Mouse (Mus musculus) ES-E14 (cell line): ENCODE data around the gene 2510009E07Rik. TPM values are rescaled to one million over a fixed set of nuclear protein-coding genes. Genes with fewer than 3 reads are reported as not detected.
A peak's percentile ranks its signal among the peaks of the same experiment; 100 is the strongest.

ENCODE experiments used
- DNase-seq: peaks from one replicate; pipeline ENCODE4 v3.0.0-alpha.2; 2013; ENCODE audit warnings: low read depth, low spot score
- H3K27ac ChIP-seq: 2 replicates; pipeline ENCODE4 v1.5.1; 2012; ENCODE audit warnings: low read depth, mild to moderate bottlenecking, low read length, moderate library complexity, mixed read lengths; ENCODE audit not compliant: poor library complexity, insufficient read depth, severe bottlenecking
- H3K36me3 ChIP-seq: 2 replicates; pipeline ENCODE4 v1.6.1; 2012; ENCODE audit warnings: mild to moderate bottlenecking, low read length, moderate library complexity, mixed read lengths; ENCODE audit not compliant: control insufficient read depth, poor library complexity, insufficient read depth, severe bottlenecking
- H3K4me1 ChIP-seq, 2 experiments: fragments of 150-350 bp in 1 of 2; sonication (generic) in 1 of 2; 2 replicates each; pipeline ENCODE4 v1.6.1; 2012; ENCODE audit warnings: low read length in 2 of 2, mild to moderate bottlenecking in 1 of 2, mixed read lengths in 1 of 2; ENCODE audit not compliant: control insufficient read depth in 2 of 2, insufficient read depth in 2 of 2, poor library complexity in 1 of 2
- H3K4me3 ChIP-seq, 2 experiments: fragments of 150-350 bp in 1 of 2; sonication (generic) in 1 of 2; 2 replicates each; pipeline ENCODE4 v1.5.1; 2012; ENCODE audit warnings: low read length in 2 of 2, low read depth in 1 of 2, mild to moderate bottlenecking in 1 of 2, mixed read lengths in 1 of 2; ENCODE audit not compliant: insufficient read depth in 1 of 2, poor library complexity in 1 of 2, severe bottlenecking in 1 of 2
- H3K9ac ChIP-seq: 2 replicates; pipeline ENCODE4 v1.6.1; 2012; ENCODE audit warnings: low read depth, mild to moderate bottlenecking, low read length, mixed read lengths; ENCODE audit not compliant: poor library complexity, insufficient read depth, severe bottlenecking
- H3K9me3 ChIP-seq: fragments of 150-350 bp; sonication (generic); 2 replicates; pipeline ENCODE4 v1.6.1; 2012; ENCODE audit warnings: low read depth, mild to moderate bottlenecking, low read length; ENCODE audit not compliant: control insufficient read depth, insufficient read depth
- CHD2 ChIP-seq: IDR thresholded peaks from 2 replicates; pipeline ENCODE4 v1.6.1; 2014; ENCODE audit warnings: mild to moderate bottlenecking, low read depth, low read length, inconsistent platforms
- HCFC1 ChIP-seq: IDR thresholded peaks from 2 replicates; pipeline ENCODE4 v1.6.1; 2012; ENCODE audit warnings: low read length, inconsistent platforms, borderline replicate concordance; ENCODE audit not compliant: insufficient read depth
- MAFK ChIP-seq: IDR thresholded peaks from 2 replicates; pipeline ENCODE4 v1.6.1; 2014; ENCODE audit warnings: mild to moderate bottlenecking, low read depth, low read length, inconsistent platforms; ENCODE audit not compliant: insufficient read depth
- ZC3H11A ChIP-seq: IDR thresholded peaks from 2 replicates; pipeline ENCODE4 v1.6.1; 2012; ENCODE audit warnings: low read depth, mild to moderate bottlenecking, inconsistent platforms, low read length, borderline replicate concordance
- ZNF384 ChIP-seq: IDR thresholded peaks from 2 replicates; pipeline ENCODE4 v1.6.1; 2012; ENCODE audit warnings: low read depth, low read length, inconsistent platforms
- in situ Hi-C, 2 experiments: fragments of 600-800 bp; cut with MboI; formaldehyde crosslinking; loops; one replicate each; pipeline ENCODE4 v1.15.1; 2025; ENCODE audit warnings: low sequenced_read_pairs in 2 of 2, inconsistent platforms in 1 of 2; ENCODE audit not compliant: unreplicated experiment in 2 of 2
- total RNA-seq: library from RNA; depleted of rRNA; stranded (reverse); fragments of 300-350 nt; gene quantifications from 2 replicates; pipeline ENCODE4 v1.2.3, GENCODE M21; 2012

2510009E07Rik gene
- total RNA-seq, 1 experiment, result 1.8 TPM

DNA sequence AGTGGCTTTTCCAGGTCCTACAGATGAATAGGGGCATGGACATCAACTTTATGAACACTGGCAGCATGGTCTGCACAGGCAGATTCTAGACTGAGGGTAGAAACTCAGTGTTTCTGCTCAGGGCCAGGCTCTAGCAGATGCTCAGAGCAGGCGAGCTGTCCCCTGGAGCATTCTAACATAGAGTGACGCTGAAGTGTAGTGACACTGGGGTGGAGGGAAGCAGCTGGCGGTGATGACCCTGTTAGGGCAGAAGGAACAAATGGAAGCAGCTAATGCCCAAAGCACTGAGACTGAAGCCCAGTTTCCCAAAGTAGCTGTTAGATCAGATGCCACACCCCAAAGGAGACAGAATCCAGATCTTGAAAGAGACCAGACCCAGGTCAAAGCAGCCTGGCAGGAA, 48.0 kb downstream of the 2510009E07Rik start:
- in situ Hi-C loops, result no loop called here
- Histone ChIP-seq H3K4me1 (0 out of 4 replicates have a peak, but pooled peaks cover 0 to 2% of the 10 kb centered on the region in 2 experiments), H3K27ac (no peak overlapping the region), H3K4me3 (no peak overlapping the region), H3K9me3 (no peaks in the 10 kb centered on the region), H3K9ac (no peak overlapping the region), H3K36me3 (no peaks in the 10 kb centered on the region)
- no peak for DNase-seq
- TF ChIP-seq ZNF384 (no peak), MAFK (no peak), HCFC1 (no peak), CHD2 (no peak), ZC3H11A (no peak)

DNA sequence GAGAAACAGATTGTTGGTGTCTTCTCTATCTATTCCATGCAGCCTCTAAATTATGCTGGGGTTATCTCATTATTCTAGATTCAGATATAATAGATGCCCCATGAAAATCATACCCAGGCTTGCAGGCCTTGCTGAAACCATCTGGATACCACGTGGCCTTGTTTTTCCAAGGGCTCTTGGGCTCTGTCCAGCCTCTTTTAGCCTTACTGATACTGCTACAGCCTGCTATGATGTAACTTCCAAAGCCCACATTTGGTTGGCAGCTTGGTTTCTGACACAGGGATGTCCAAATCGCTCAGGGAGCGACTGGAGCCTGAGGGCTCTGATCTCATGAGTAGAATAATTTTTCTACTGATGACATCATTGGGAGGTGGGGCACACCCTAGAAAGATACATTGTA, 48.5 kb downstream of the 2510009E07Rik start:
- no peaks in the 10 kb centered on the region for H3K36me3 ChIP-seq
- no peak for TF ChIP-seq ZC3H11A
- no peak for TF ChIP-seq HCFC1
- TF ChIP-seq CHD2, result no peak
- no peak for TF ChIP-seq ZNF384
- TF ChIP-seq MAFK, result no peak
- H3K9me3 ChIP-seq, result no peaks in the 10 kb centered on the region
- 0 out of 4 replicates have a peak, but pooled peaks cover 0 to 2% of the 10 kb centered on the region in 2 experiments for H3K4me1 ChIP-seq
- DNase-seq, result no peak
- in situ Hi-C loops, result no loop called here
- no peak overlapping the region for H3K9ac ChIP-seq
- no peak overlapping the region for H3K4me3 ChIP-seq
- no peak overlapping the region for H3K27ac ChIP-seq

DNA sequence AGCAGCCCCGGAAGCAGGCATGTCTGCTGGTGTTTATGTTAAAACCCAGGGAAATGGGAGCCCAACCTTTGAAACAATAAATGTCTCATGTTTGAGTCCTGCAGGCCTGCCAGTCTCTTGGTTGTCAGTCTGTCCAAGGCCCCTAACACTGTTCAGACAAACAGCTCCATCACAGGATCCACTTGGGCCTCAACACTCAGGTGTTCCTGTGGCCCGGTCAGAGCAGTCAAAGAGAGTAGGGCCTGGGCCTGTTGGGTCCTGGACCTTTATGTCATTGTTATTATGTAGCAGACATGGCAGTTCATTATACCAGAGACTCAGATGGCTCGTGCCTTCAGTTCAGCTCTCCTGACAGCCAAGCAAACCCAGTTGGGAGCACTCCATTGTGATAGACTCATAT, 49.9 kb downstream of the 2510009E07Rik start:
- no peak overlapping the region; a peak in 1 of 4 replicates for H3K4me3 ChIP-seq
- H3K36me3 ChIP-seq, result no peaks in the 10 kb centered on the region
- no peak for DNase-seq
- peak overlapping the region; percentile 44; the same call in 1 of the 2 replicates for H3K9ac ChIP-seq
- 0 out of 4 replicates have a peak, but pooled peaks cover 0 to 2% of the 10 kb centered on the region in 2 experiments for H3K4me1 ChIP-seq
- H3K9me3 ChIP-seq, result no peaks in the 10 kb centered on the region
- no peak for TF ChIP-seq CHD2
- TF ChIP-seq MAFK, result no peak
- TF ChIP-seq ZC3H11A, result no peak
- TF ChIP-seq HCFC1, result no peak
- no peak for TF ChIP-seq ZNF384
- in situ Hi-C loops, result no loop called here
- H3K27ac ChIP-seq, result no peak overlapping the region

DNA sequence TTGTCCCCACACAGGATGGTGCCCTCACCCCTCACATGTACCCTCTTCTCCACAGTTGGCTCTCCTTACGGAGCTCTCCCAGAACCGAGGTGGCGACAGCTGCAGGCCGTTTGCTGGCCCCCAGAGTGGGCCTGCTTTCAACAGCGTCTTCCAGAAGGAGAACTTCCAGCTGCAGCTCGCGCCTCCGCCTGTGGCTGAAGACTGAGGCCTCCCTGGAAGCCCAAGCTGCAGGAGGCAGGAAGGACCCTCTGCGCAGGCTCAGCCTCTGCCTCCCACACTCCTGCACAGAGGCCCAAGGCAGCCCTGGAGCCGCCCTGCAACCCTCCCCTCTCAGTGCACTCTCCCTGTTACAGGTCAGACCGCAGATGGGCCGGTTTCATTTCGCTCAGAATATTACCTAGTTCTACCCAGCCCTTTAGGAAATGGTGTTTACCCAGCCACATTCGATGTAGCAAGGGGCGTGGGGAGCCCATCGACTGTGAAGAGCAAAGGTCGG, 50.4 kb downstream of the 2510009E07Rik start:
- Histone ChIP-seq H3K4me1 (0 out of 4 replicates have a peak, but pooled peaks cover 0 to 2% of the 10 kb centered on the region in 2 experiments), H3K27ac (no peak overlapping the region), H3K4me3 (peak overlapping the region in 1 of 2 experiments; percentile 8; a peak in 1 of 4 replicates), H3K9ac (peak overlapping the region; percentile 44; the same call in 1 of the 2 replicates), H3K9me3 (no peaks in the 10 kb centered on the region), H3K36me3 (no peaks in the 10 kb centered on the region)
- no peak for DNase-seq
- no peak for TF ChIP-seq ZNF384
- no peak for TF ChIP-seq HCFC1
- no peak for TF ChIP-seq CHD2
- in situ Hi-C loops, result no loop called here

DNA sequence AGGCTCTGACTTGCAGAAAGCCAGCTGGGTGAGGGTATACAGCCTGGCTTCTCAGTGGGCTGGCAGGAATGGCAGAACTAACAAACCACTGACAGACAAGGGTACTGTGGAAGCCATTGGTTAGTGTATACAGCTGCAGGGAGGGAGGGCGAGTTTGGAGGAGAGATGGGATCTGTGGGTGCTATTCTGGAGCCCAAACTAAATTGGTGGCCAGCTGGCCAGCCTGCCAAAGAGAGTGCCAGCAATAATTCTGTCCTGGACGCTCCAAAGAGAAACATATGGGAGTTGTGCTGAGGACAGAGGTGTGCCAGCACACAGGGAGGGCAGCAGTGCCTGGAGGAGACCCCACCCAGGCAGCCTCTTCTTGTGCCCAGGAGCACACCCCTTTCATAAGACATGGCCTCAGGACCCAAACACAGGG, 50.8 kb downstream of the 2510009E07Rik start:
- in situ Hi-C loops, result no loop called here
- H3K27ac ChIP-seq, result no peak overlapping the region
- no peaks in the 10 kb centered on the region for H3K36me3 ChIP-seq
- 0 out of 4 replicates have a peak, but pooled peaks cover 0 to 2% of the 10 kb centered on the region in 2 experiments for H3K4me1 ChIP-seq
- no peak for TF ChIP-seq CHD2
- no peak for TF ChIP-seq HCFC1
- no peak for TF ChIP-seq MAFK
- TF ChIP-seq ZC3H11A, result no peak
- DNase-seq, result no peak
- H3K9me3 ChIP-seq, result no peaks in the 10 kb centered on the region
- H3K9ac ChIP-seq, result no peak overlapping the region
- H3K4me3 ChIP-seq, result peak overlapping the region in 1 of 2 experiments; percentile 8; a peak in 1 of 4 replicates
